Mouse (Mus musculus) bone marrow, adult 2 months (tissue): ENCODE measurements around the gene Cdv3. TPM values are rescaled to one million over a fixed set of nuclear protein-coding genes. Genes with fewer than 3 reads are reported as not detected.

ENCODE experiments used
- H3K27ac ChIP-seq: fragments of 200-500 bp; 2 replicates; pipeline ENCODE4 v1.5.1; 2012; ENCODE audit warnings: low read depth, mild to moderate bottlenecking, control low read depth, inconsistent platforms, low read length; ENCODE audit not compliant: control insufficient read depth, poor library complexity, insufficient read depth
- H3K4me1 ChIP-seq: fragments of 200-500 bp; 2 replicates; pipeline ENCODE4 v1.6.1; 2011; ENCODE audit warnings: low read length; ENCODE audit not compliant: control insufficient read depth, insufficient read depth
- H3K4me3 ChIP-seq: fragments of 200-500 bp; replicated peaks from 2 replicates; pipeline ENCODE3; 2011; ENCODE audit warnings: mild to moderate bottlenecking, low read depth, low read length, control low read depth; ENCODE audit not compliant: control insufficient read depth
- CTCF ChIP-seq: fragments of 200-500 bp; IDR thresholded peaks from 2 replicates; pipeline ENCODE4 v1.5.1; 2011; ENCODE audit warnings: low read length, control low read depth; ENCODE audit not compliant: control insufficient read depth, insufficient read depth
- POLR2A ChIP-seq: fragments of 200-500 bp; IDR thresholded peaks from 2 replicates; pipeline ENCODE4 v1.6.1; 2011; ENCODE audit warnings: low read depth, mild to moderate bottlenecking, control low read depth, low read length, borderline replicate concordance; ENCODE audit not compliant: control insufficient read depth
- WGBS: fragments of 180-500 bp; shearing (Covaris S2); methylation state at CpG from one replicate; pipeline ENCODE4 v1.1.7; 2018; 5-methylcytosine and 5-hydroxymethylcytosine counted together
- polyA plus RNA-seq: library from polyadenylated mRNA; stranded (reverse); fragments of >200 nt; gene quantifications from 2 replicates; pipeline ENCODE4 v1.2.4, GENCODE M21; 2011; ENCODE audit warnings: low replicate concordance; ENCODE audit not compliant: missing spikeins, insufficient read depth, insufficient read length

Gene Cdv3
- polyA plus RNA-seq, 1 experiment = 78.8 TPM

DNA sequence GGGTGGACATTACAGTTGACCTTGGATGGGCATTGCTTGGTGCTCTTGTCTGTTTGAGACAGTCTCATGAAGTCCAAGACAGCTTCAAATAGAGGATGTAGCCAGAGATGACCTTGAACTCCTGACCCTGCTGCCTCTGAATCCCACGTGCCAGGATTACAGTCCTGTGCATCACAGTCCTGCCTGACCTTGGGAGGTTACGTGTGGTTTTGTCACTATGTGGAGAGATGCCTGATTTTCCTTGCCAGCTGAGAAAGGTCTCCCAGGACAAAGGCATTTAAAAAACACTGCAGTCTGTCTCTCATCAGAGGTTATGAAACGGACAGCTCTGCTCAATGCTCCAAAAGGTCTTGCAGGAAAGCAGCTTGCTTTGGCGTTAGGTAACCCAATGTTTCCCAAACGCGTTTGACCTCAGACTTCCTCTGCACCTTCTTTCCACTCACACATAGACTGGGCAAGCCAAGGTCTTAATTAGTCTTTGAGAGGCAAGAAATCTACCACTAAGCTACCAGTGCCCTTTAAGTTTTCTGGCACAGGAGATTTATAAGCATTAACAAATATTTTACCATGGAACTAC, 26.2 kb upstream of the Cdv3 start:
- Histone ChIP-seq H3K4me3 (no peak overlapping the region), H3K4me1 (peaks cover 3% of the 10 kb centered on the region), H3K27ac (peak overlapping the region; percentile 76; the same call in 1 of the 2 replicates)
- no peak for TF ChIP-seq POLR2A
- no peak for TF ChIP-seq CTCF
- 43% methylated on average over 6 of the region's 6 CpGs for WGBS

DNA sequence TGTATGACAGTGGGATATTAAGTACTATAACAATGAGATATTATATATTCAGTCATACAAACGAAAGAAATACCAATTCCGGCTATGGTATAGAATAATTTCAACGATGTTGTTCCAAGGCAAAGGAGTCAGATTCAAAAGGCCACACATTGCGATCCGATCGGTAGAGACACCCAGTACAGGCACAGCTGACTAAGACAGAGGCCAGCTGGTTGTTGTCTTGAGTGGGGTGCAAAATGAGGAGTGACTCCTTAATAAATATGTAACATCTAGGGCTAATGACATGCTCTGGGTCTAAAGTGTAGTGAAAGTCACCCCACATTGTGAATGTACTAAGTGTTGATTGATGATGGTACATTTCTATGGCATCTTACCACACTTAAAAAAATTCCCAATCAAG, 23.6 kb upstream of the Cdv3 start:
- no peak overlapping the region for H3K27ac ChIP-seq
- H3K4me3 ChIP-seq = no peak overlapping the region
- H3K4me1 ChIP-seq = peaks cover 3% of the 10 kb centered on the region
- 91% methylated on average over 6 of the region's 6 CpGs for WGBS
- no peak for TF ChIP-seq POLR2A

DNA sequence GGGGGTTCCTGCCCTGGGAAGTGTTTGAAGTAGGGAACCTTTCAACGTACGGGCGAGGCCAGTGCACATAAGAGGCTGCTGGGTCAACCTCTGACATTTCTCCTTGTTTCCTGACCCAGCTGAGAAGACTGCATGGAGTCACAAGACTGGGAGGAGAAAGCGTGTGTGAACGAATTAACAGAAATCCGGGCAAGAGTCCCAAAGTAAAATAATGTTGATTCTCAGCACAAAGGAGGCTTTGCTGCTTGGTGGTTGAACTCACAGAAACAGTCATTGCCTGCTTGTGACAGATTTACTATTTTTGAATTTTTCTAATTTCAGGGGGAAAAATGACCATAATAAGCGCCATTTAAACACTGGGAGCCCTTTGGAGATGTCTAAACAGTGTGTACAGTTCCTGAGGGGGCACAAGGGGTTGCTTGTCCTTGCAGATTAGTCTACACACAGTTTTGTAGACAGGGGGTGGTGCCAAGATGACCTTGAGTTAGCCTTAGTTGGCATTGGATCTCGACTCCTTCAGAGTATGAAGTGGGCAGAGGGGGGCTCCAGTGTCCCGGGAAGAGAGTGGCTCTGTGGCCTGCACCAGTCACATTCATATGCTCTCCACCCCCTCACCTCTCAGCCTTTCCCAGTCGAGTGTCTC, 21.5 kb upstream of the Cdv3 start:
- TF ChIP-seq CTCF (no peak), POLR2A (no peak)
- WGBS = 84% methylated on average over 10 of the region's 10 CpGs
- no peak overlapping the region for H3K4me3 ChIP-seq
- no peak overlapping the region for H3K27ac ChIP-seq
- peaks cover 3% of the 10 kb centered on the region for H3K4me1 ChIP-seq

DNA sequence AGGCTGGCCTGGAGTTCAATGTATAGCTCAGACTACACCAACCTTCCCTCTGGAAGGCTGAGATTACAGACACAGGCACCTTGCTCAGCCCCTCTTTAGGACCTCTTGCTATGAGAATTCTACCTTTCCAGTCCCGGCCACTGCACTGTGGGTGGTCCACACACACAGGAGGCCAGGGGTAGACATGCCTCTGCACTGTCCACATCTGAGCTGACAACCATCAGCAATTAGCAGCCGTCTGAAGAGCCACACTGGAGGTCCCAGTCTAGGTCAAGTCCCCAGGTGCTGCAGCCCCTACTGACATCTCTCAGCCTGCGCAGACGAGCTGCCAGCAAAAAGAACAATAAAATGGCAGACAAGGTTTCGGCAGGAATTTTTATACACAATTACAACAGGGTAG, 20.9 kb upstream of the Cdv3 start:
- TF ChIP-seq CTCF = no peak
- no peak for TF ChIP-seq POLR2A
- H3K4me1 ChIP-seq = peaks cover under 1% of the 10 kb centered on the region; the same call in 1 of the 2 replicates
- H3K4me3 ChIP-seq = no peak overlapping the region
- WGBS = 88% methylated on average over 5 of the region's 5 CpGs
- no peak overlapping the region for H3K27ac ChIP-seq

DNA sequence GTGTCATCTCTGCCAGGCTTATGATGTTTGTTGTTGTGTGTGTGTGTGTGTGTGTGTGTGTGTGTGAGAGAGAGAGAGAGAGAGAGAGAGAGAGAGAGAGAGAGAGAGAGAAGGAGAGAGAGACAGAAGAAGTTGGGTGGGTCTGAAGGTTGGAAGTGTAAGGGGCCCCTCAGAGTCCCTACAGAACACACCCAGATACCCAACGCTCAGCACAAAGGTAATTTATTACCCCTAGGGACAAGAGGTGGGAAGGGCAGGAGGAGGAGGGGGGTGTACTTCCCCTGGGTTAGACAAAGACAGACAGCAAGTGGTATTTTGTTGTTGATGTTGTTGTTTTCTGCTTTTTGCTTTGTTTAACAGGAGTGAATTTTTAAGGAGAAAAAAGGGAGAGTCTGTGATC, 20.0 kb upstream of the Cdv3 start:
- Histone ChIP-seq H3K4me3 (no peak overlapping the region), H3K27ac (no peak overlapping the region), H3K4me1 (no peaks in the 10 kb centered on the region)
- TF ChIP-seq POLR2A = no peak
- TF ChIP-seq CTCF = no peak
- 17% methylated on average over 1 of the region's 1 CpGs for WGBS

DNA sequence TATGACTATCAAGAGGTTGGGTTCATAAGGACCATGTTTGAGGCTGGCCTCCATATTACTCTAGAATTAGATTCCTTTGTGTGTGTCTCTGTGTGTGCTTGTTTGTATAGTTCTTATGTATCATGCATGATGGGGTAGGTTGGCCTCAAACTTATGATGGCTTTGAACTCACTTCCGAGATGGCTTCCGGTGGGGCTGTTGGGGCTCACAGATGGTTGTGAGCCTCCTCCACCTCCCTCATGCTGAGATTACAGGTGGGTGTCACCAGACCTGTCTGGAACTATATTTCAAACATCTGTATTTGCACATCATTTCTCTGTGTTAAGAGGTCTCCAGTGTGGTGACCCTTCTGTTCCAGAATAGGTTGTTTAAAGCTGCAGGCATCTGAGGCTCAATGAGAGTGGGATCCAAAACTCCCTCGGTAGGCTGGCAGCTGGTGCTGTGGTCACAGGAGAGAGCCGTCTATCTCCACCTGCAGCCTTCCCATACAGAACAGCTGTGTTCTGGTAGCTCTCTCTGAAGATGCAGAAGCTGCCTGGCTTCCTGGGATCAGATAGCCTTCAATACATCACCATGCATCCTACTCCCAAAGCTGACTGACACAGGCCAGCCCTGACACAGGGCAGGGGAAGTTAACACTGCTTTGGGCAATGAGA, 18.6 kb upstream of the Cdv3 start:
- 81% methylated on average over 4 of the region's 4 CpGs for WGBS
- TF ChIP-seq POLR2A = no peak
- no peak for TF ChIP-seq CTCF
- Histone ChIP-seq H3K4me3 (no peak overlapping the region), H3K4me1 (no peaks in the 10 kb centered on the region), H3K27ac (no peak overlapping the region)

DNA sequence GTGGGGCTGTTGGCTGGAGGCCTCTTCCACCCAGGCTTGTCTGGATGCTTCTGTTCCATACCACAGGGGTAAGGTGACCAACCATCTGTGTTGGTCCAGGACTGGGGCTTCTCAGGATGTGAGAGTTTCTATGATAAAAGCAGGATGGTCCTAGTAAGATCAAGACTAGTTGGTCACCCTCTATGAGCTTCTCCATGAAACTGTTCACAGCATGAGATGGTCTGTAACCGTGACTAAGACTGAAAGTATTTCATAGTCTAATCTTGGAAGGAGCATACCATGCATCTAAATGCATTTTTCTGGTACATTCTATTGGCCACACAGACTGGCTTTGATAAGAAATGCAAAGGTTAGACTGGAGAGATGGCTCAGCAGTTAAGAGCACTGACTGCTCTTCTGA, 17.9 kb upstream of the Cdv3 start:
- TF ChIP-seq CTCF (no peak), POLR2A (no peak)
- no peaks in the 10 kb centered on the region for H3K4me1 ChIP-seq
- no peak overlapping the region for H3K4me3 ChIP-seq
- WGBS = 76% methylated on average over 1 of the region's 1 CpGs
- no peak overlapping the region for H3K27ac ChIP-seq

DNA sequence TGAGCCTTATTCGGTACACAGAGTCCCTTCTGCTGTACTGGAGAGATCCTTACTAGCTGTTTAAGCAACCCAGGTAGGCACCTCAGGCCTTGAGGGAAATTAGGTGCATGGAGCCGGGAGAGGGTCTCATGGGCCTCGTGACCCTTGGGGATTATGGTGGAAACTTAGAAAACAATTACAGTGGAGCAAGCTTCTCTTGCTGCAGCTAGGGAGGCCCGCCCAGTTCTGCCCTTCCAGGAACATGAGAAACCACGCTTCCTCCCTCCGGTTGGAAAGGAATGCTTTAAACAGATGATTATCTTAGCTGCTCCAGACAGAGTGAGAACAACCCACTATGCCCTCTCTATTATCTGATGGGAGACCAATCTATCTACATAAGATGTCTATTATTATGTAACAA, 17.3 kb upstream of the Cdv3 start:
- H3K27ac ChIP-seq = no peak overlapping the region
- no peaks in the 10 kb centered on the region for H3K4me1 ChIP-seq
- TF ChIP-seq POLR2A (no peak), CTCF (no peak)
- WGBS = 41% methylated on average over 6 of the region's 6 CpGs
- H3K4me3 ChIP-seq = no peak overlapping the region
